Mouse (Mus musculus) adrenal gland, postnatal 25 days (tissue): ENCODE results near the gene Anxa9. TPM values are rescaled to one million over a fixed set of nuclear protein-coding genes. Genes with fewer than 3 reads are reported as not detected.

ENCODE experiments used
- DNase-seq: peaks from one replicate; pipeline ENCODE4 v3.0.0; 2021; ENCODE audit warnings: mixed read lengths
- total RNA-seq: library from RNA; stranded (reverse); gene quantifications from 2 replicates; pipeline ENCODE4 v1.2.3, GENCODE M21; 2021

Gene Anxa9
- total RNA-seq, 1 experiment from 2014 or later = 1.2 TPM

GRCm38 (mm10) chr3:95284062-95284461 is 22.9 kb downstream of the Anxa9 start:
- DNase-seq = no peak

GRCm38 (mm10) chr3:95283589-95283941 is 23.4 kb downstream of the Anxa9 start:
- DNase-seq = no peak

- peak; percentile 77 for DNase-seq
Measured at GRCm38 (mm10) chr3:95282865-95283588, 23.9 kb downstream of the Anxa9 start.

GRCm38 (mm10) chr3:95282381-95282864 is 24.6 kb downstream of the Anxa9 start:
- no peak for DNase-seq

- DNase-seq = peak; percentile 98
Measured at GRCm38 (mm10) chr3:95281216-95282126, 25.5 kb downstream of the Anxa9 start, which contains the start of the genes Mindy1 and Prune1. TSS of gene Mindy1 (plus strand) at chr3:95281345. TSS of gene Prune1 (minus strand) at chr3:95282076.

GRCm38 (mm10) chr3:95280747-95281146 is 26.2 kb downstream of the Anxa9 start:
- DNase-seq = no peak

- DNase-seq = no peak
Measured at GRCm38 (mm10) chr3:95277149-95277551, 29.8 kb downstream of the Anxa9 start.

GRCm38 (mm10) chr3:95276428-95276934 is 30.5 kb downstream of the Anxa9 start:
- no peak for DNase-seq

- no peak for DNase-seq
Measured at GRCm38 (mm10) chr3:95275161-95275560, 31.8 kb downstream of the Anxa9 start.

- DNase-seq = no peak
Measured at GRCm38 (mm10) chr3:95274453-95274852, 32.5 kb downstream of the Anxa9 start.

GRCm38 (mm10) chr3:95273471-95273870 is 33.5 kb downstream of the Anxa9 start:
- no peak for DNase-seq

- DNase-seq = no peak
Measured at GRCm38 (mm10) chr3:95270766-95271364, 36.1 kb downstream of the Anxa9 start.

GRCm38 (mm10) chr3:95269789-95270188 is 37.2 kb downstream of the Anxa9 start:
- no peak for DNase-seq

GRCm38 (mm10) chr3:95267855-95268254 is 39.1 kb downstream of the Anxa9 start:
- DNase-seq = no peak

GRCm38 (mm10) chr3:95266052-95266451 is 40.9 kb downstream of the Anxa9 start:
- DNase-seq = no peak

- no peak for DNase-seq
Measured at GRCm38 (mm10) chr3:95264724-95265123, 42.3 kb downstream of the Anxa9 start.

GRCm38 (mm10) chr3:95263089-95263739 is 43.8 kb downstream of the Anxa9 start:
- peak; percentile 72 for DNase-seq

- no peak for DNase-seq
Measured at GRCm38 (mm10) chr3:95261975-95262374, 45.0 kb downstream of the Anxa9 start.

- no peak for DNase-seq
Measured at GRCm38 (mm10) chr3:95256931-95257330, 50.0 kb downstream of the Anxa9 start.

GRCm38 (mm10) chr3:95250783-95251424 is 56.1 kb downstream of the Anxa9 start, which contains the start of gene Bnipl:
TSS of gene Bnipl (minus strand) at chr3:95251193.
- no peak for DNase-seq

- no peak for DNase-seq
Measured at GRCm38 (mm10) chr3:95250361-95250760, 56.6 kb downstream of the Anxa9 start.
